Mouse (Mus musculus) CD4-positive, CD25-positive, alpha-beta regulatory T cell, adult 2 months (primary cell): ENCODE data around the gene Nudt8.
A peak's percentile ranks its signal among the peaks of the same experiment; 100 is the strongest.
"Not testable (repeated sequence)": the region's sequence is repeated elsewhere in the genome, so short reads cannot be mapped to it uniquely, and the experiment has no call there.

ENCODE experiments used
- DNase-seq: peaks from one replicate; pipeline ENCODE4 v3.0.0-alpha.2; 2012; ENCODE audit warnings: low read depth, low spot score

Nudt8 gene

DNA sequence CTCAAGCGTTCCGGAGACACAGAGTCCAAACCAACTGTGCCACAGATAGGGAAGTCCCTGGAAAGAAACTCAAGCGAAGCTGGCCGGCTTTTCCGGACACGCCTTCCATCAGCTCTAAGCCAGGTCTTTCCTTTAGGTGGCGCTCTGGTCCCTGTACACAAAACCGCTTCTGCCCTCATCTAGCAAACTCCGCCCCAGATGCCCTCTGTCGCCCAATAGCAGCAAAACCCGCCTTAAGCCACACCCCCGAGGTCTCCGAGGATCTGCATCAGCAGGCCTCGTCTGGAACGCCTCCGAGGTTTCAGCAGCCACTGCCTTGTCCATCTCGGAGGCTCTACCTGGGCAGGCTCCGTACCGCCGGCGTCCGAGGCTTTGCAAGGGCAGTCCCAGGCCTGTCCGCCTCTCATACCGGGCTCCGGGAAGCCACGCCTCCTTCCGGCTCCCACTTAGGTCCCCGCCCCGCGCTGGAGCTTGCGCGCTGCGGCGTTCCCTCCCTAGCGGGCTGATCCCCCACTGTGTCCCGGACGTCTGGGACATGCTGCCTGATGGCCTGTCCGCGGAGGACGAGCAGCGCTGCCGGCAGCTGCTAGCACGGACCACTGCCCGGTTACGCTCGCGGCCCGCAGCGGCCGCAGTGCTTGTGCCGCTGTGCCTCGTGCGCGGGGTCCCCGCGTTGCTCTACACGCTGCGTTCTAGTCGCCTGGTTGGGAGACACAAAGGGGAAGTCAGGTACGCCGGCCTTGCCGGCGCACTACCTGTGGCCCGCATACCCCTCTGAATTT is at the start of gene Nudt8, which contains the start of gene Gm49405:
Gene Nudt8 (plus strand): TSS at position 462 of the 782 bp plus-strand sequence.
Gene Gm49405 (plus strand): TSS at position 508 of the 782 bp plus-strand sequence.
- peak; percentile 98 for DNase-seq

DNA sequence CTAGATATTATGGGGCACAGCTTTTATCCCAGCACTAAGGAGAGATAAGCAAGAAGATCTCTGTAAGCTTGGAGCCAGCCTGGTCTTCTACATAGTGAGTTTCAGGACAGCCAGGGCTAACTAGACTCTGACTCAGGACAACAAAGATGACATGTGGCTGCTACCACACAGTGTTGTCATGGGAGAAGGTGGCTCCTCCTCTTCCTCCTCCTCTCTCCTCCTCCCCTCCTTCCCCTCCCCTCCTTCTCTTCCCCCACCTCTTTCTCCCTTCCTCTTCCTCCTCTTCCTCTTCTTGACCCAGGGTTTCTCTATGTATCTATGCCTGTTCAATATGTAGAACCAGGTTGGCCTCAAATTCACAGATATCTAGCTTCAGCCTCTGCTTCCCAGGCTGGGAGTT is 48.9 kb upstream of the Nudt8 start:
- DNase-seq, result no peak

- no peak for DNase-seq
These were observed 48.3 kb upstream of the Nudt8 start for GRCm38 (mm10) chr19:3952099-3952498.

DNA sequence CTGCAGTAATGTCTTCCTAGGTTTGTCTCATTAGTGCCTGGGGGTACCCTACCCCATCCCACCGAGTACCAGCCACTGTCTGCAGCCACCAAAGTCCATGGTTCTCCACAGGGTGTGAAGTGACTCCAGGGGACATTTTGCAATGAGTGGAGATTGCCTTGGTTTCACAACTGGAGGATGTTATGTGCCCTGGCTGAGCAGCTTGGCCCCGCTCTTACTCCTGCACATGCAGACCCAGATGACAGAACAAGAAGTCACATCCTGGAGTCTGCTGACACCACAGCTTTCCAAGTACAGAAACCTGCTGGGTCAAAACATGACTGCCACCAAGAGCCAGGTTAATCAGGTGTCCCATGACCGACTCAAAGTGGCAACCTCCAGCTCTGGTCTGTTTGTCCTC is 45.3 kb upstream of the Nudt8 start:
- DNase-seq, result no peak

- DNase-seq, result no peak
These were observed 44.6 kb upstream of the Nudt8 start for GRCm38 (mm10) chr19:3955804-3956203.

DNA sequence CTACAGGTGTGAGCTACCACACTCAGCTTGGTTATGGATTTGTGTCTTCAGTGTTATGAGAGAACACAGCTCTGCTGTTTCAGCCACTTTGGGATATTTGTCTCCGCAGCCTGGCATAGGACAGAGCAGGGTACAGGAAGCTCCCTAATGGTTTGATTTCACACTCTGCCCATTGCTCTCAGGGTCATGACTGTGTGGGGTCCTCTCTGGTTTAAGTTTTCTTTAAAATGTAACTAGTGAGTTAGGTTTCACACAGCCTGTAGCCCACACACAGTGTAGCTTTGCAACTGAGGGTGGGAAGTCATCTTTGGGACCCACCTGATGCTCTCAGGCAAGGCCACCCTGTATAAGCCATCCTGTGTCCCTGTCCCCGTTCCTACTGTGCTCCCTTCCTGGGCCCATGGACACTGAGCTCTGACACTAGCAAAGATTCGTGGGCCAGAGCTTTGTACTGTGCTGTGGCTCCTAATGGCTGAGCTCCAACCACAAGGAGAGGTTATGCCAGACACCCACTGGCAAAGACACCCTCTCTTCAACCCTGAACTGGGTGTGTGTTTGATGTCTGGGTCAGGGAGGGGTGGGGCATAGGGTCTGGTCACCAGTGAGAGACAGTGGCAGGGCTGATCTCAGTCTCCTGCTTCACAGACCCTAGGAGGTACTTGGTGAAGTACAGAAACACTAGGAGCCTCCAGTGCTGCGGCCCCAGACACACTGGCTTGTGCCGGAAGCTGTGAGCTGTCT is 42.9 kb upstream of the Nudt8 start:
- DNase-seq, result not testable (repeated sequence)

DNA sequence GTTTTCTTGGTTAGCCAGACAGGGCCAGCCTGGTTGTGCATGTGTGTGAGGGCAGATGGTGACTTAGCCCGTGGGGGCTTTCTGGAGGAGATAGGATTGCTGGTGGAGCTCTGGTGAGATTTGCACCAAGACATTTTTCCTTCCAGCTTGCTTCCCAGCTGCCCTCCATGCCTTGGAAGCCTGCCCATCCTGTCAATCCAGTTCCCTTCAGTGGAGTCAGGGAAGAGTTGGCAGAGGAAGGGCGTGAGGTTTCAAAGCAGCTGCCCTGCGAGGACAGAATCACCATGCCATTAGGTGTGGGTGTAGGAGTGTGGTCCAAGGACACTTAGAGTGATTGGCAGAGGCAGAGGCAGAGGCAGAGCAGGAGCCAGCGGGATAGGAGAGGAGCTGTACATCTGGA is 41.9 kb upstream of the Nudt8 start, which contains the start of gene Aldh3b3:
Gene Aldh3b3 (plus strand): TSS at position 176 of the 400 bp plus-strand sequence.
- DNase-seq, result no peak

DNA sequence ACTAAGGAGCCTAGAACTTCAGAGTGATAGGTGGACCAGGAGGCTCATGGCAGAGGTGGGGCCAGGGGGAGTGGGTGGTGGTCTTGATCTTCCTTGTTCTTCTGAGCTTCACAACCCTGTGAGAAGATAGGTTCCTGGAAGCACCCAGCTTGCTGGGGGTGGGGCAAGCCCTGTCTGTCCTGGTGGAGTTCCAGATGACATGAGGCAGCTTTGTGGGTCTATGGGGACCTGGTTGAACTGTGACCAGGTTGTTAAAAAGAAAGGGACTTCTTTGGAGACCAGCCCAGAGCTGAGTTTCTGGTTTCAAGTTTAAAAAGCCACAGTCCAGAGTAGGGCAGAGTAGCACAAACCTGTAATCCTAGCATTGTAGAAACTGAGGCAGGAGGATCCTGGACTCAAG is 41.4 kb upstream of the Nudt8 start:
- no peak for DNase-seq

DNA sequence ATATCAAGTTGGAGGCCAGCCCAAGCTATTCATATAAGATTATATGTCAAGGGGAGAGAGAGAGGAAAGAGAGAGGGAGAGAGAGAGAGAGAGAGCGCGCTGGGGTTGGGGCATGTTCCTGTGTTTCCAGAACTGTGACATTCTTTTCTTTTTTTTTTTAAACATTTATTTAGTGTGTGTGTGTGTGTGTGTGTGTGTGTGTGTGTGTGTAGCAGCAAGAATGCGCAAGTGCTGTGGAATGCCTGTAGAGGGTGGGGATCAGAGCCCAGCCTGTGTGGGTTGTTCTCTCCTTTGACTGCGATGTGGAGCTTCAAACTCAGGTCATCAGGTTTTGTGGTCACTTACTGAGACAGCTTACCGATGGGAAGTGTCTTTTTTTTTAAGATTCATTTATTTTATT is 40.2 kb upstream of the Nudt8 start:
- no peak for DNase-seq

GRCm38 (mm10) chr19:3961805-3962204 is 38.6 kb upstream of the Nudt8 start:
- not testable (repeated sequence) for DNase-seq

- peak; percentile 38 for DNase-seq
These were observed 37.9 kb upstream of the Nudt8 start for GRCm38 (mm10) chr19:3962469-3962868.

- no peak for DNase-seq
These were observed 36.4 kb upstream of the Nudt8 start for GRCm38 (mm10) chr19:3964030-3964429.

GRCm38 (mm10) chr19:3966330-3967075 is 33.9 kb upstream of the Nudt8 start:
- no peak for DNase-seq

DNA sequence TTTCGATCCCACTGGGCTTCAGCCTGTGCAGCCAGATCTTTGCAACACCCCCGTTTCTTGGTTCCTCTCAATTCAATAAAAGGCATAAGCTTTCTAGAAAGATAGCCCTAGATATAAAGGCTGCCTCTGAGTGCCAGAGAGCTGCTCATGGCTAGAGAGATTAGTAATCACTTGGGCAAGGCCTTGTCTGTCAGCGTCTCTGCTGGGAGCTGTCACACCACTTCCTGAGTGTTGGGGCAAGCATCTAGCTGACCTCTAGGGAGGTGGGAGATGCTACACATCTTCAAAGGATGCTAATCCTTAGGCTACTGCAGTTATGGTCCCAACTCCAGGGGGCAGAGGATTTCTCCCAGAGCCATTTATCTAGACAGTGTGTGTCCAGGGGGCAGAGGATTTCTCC is 33.1 kb upstream of the Nudt8 start:
- DNase-seq, result no peak

- DNase-seq, result no peak
These were observed 28.2 kb upstream of the Nudt8 start, which contains the start of gene Aldh3b2 for GRCm38 (mm10) chr19:3972229-3972628. TSS of gene Aldh3b2 (plus strand) at chr19:3972328.

GRCm38 (mm10) chr19:3974608-3975007 is 25.8 kb upstream of the Nudt8 start:
- DNase-seq, result not testable (repeated sequence)

GRCm38 (mm10) chr19:3975866-3976265 is 24.5 kb upstream of the Nudt8 start:
- peak; percentile 27 for DNase-seq

GRCm38 (mm10) chr19:3980309-3980708 is 20.1 kb upstream of the Nudt8 start:
- peak; percentile 88 for DNase-seq

- DNase-seq, result no peak
These were observed 19.5 kb upstream of the Nudt8 start for GRCm38 (mm10) chr19:3980917-3981316.

- DNase-seq, result no peak
These were observed 16.7 kb upstream of the Nudt8 start for GRCm38 (mm10) chr19:3983527-3984200.

DNA sequence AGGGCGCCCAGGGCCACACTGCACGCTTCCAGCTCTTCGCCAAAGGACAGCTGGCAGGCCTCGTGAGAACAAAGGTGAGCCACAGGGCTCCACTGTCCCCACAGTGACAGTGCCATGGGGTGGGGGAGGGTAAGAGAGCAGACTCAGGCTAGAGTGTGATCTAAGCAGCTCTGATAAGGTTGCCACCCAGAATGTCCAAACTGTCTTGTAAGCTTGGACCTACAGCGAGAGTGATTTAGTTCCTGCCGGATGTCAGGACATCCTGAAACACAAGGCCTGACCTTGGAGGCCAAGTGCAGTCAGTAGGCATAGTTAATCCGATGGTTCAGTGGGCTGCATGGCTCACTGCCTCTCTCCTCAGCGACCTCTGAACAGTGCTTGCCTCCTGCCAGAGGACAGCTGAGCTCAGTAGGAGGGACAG is 15.1 kb upstream of the Nudt8 start:
- no peak for DNase-seq
